Mouse (Mus musculus): ENCODE data around the gene Vps13a. TPM values are rescaled to one million over a fixed set of nuclear protein-coding genes. Genes with fewer than 3 reads are reported as not detected.

Gene Vps13a
- total RNA-seq, 2 experiments from 2014 or later, result 51.8 to 67.2 TPM

- peak; percentile 54 for ATAC-seq (replicated peaks; ENCODE audit: poor library complexity)
Observed at GRCm38 (mm10) chr19:16767407-16767806, 13.3 kb downstream of the Vps13a start.

- peak; percentile 91 for ATAC-seq (replicated peaks; ENCODE audit: poor library complexity)
Observed at GRCm38 (mm10) chr19:16757439-16757838, 23.3 kb downstream of the Vps13a start.

DNA sequence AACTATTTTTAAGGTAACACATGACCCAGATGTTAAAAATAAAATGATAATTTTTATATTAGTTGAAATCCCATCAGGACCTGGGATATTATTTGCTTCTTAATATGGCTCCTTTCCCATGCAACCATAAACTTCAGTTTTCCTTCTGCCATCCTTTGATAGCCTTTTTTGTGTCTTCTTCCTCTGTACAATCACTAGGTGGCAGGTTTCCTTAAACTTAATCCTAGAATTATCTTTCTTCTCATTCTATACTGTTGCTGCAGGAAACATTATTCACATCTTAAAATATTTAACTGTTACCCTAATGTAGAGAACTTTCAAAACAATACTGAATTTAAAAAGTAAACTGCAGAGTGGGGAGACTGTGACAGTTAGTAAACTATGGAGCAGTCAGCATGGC, 24.9 kb downstream of the Vps13a start:
- no peak for ATAC-seq (replicated peaks; ENCODE audit: poor library complexity)

DNA sequence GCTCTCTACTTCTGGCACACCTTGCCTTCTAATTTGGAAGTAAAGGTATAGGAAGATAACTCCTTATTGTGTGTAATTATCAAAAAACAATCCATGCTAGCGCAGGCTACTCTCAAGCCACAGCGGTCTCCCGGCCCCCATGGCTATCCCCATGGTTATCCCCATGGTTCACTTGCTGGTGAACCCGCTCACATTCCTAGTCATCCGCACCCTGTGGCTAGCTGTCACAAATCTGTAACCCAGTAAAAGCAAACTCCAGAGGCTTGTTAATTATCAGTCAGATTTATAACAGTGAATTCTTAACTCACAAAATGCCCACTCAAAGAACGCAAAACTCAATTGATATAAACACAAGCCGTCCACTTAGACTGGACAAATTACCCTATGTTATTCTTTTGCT, 25.5 kb downstream of the Vps13a start:
- ATAC-seq (replicated peaks; ENCODE audit: poor library complexity), result no peak

GRCm38 (mm10) chr19:16753151-16753550, 27.6 kb downstream of the Vps13a start:
- ATAC-seq (replicated peaks; ENCODE audit: poor library complexity), result no peak

- 0 out of 2 replicates have a peak, but pooled peaks have one; percentile 52 for ATAC-seq (replicated peaks; ENCODE audit: poor library complexity)
Observed at GRCm38 (mm10) chr19:16736854-16737253, 43.9 kb downstream of the Vps13a start.

DNA sequence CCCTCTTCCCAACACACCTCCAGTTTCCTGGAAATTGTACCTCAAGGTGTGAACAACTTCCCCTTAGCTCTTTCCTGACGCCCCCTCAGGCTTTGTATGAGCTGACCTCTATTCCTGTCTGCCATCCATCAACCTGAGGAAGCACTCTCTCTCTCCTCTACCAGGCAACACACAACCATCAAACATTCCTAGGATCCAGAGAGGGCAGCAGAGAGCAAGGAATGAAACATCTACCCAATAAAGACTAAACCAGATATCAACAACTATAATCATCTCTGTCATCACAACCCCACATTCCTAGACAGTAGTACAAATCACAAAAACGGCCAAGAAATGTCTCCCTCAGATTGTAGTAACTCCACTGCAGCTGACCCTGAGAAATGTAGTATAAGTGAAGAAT, 52.0 kb downstream of the Vps13a start:
- ATAC-seq (replicated peaks; ENCODE audit: poor library complexity), result 0 out of 2 replicates have a peak, but pooled peaks have one; percentile 39

DNA sequence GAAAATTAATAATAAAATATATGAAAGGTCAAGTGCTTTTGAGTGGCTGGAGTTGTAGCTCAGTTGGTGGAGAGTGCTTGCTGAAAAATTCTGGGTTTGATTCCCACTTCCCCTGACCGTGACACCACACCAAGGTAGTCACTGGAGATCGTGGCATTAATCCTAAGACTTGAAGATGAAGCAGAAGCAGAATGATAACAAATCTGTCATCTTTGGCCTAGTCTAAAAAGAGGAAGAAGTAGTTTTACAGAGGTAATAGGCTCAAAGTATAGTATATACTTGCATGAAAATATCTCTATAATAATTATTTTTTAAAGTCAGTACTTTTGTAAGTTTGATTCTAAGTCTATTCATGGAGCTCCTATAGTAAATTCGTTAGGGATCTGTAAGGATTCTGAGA, 65.5 kb downstream of the Vps13a start:
- no peak for ATAC-seq (replicated peaks; ENCODE audit: poor library complexity)

DNA sequence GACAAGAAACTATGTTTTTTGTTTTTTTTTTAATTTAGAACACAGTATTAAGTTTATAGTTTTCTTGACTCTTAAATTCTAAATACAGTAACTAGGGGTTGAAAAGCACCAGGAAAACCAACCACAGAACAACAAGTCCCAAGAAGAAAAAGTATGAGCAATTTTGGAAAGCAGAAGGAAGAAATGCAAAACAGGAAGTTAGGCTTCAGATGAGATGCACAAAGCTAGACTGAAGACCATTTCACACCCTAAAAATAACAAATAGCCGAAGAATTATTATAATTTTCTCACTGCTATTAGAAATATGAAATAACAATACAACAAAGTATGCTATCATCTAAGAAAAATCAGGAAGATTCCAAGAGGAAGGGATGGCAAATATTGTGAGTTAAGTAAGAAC, 78.9 kb downstream of the Vps13a start:
- no peak for ATAC-seq (replicated peaks; ENCODE audit: poor library complexity)

- ATAC-seq (replicated peaks; ENCODE audit: poor library complexity), result no peak
Observed at GRCm38 (mm10) chr19:16684922-16685321, 95.8 kb downstream of the Vps13a start.

DNA sequence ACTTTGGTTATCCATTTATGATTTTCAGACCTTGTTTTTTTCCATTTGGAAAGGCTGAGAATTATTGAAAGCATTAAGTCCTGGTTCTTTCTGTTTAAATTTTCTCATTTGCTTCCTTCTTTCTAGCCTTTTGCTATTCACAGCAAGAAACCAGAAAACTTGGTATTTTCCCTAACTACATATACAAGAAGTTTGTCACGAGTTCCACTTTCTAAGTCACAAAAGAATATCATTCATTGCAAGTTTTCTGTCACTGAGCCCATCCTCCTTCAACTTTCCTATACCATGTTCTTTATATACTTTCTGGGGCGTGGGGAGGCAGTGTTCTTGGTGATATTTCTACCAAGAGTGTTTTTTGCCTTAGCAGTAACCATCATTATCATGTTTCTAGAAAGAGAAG, 96.5 kb downstream of the Vps13a start:
- ATAC-seq (replicated peaks; ENCODE audit: poor library complexity), result no peak

DNA sequence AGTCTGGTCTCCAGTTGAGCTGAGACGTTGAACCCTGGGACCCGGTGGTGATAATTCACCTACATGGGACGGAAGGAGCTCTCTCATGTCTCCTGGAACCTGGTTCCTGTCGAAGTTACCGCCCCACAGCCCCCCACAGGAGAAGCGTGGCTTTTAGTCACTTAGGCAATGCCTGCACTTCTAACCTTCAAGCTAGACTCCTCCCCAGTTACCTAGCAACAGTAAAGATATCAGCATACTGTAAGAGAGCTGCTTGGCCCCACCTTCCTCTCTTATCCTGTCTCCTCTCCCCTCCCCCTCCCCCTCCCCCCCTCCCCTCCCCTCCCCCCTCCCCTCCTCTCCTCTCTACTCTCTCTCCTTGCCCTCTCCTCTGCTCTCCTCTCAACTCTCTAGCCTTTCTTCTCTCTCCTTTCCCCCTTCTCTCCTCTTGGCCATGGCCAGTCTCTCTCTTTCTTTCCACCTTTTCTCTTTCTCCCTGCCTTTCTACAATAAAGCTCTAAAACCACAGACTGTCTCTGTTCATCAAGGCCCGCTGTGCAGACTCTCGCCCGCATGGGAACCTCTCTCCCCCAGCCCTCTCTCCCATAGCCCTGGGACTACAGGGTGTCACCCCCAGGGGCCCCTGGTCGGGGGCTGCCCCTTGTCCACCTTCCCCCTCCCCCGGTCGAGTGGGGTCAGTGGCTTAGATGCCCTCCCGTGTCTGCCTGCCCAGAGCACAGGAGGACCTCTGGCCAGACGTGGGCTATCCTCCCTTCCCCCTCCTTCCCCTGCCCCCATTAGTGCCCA, 154.9 kb downstream of the Vps13a start:
- ATAC-seq (replicated peaks; ENCODE audit: poor library complexity), result peak; percentile 87

DNA sequence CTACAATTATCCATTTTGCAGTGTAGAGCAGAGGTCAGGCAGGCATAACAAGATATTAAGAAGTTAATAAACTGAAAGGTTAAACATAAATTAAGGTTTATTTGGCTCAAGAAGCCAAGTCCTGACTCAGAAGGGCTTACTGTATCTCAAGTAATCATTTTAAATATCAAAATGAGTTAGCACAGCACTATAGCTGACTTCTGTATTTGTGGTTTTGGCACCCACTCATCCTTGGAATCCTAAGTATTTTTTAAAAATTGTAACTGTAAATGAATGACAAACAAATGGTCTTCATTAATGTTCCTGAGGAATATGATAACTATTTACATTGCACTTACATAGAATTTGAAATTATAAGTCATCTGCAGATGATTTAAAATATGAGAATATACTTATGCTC, 155.7 kb downstream of the Vps13a start:
- ATAC-seq (replicated peaks; ENCODE audit: poor library complexity), result no peak

GRCm38 (mm10) chr19:16623154-16623553, 157.6 kb downstream of the Vps13a start:
- peak; percentile 44; the same call in 1 of the 2 replicates for ATAC-seq (replicated peaks; ENCODE audit: poor library complexity)

GRCm38 (mm10) chr19:16607634-16608033, 173.1 kb downstream of the Vps13a start:
- no peak for ATAC-seq (replicated peaks; ENCODE audit: poor library complexity)

GRCm38 (mm10) chr19:16602026-16602425, 178.7 kb downstream of the Vps13a start:
- no peak for ATAC-seq (replicated peaks; ENCODE audit: poor library complexity)

DNA sequence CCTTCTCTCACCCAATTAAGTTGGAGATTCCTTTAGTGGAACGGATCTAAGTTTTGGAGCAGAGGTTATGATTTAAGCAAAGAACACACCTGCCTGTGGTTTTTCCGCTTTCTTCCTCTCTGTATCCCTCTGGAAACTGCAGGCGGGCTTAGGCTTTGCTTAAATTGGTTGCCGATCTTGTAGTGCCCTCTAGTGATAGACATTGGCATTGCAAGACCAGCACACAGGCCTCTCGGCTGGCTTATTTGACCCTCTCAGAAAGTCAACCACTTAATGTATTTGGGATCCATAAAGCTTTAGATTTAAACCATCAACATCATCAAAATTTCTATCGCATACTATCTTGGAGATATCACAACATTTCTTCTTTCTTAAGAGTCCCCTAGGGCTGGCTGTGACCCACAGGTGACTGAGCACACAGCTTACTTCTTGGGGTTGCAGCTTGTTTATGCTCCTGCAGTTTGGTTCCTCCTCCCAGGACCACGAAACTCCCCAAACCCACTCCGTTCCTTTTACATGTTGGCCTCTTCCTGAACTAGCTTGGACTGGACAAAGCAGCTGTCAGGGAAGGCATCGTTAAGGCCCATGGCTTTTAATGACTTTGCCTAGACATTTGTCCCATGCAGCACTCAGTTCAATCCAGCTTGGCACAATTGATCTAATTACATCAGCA, 181.3 kb downstream of the Vps13a start:
- ATAC-seq (replicated peaks; ENCODE audit: poor library complexity), result peak; percentile 89

DNA sequence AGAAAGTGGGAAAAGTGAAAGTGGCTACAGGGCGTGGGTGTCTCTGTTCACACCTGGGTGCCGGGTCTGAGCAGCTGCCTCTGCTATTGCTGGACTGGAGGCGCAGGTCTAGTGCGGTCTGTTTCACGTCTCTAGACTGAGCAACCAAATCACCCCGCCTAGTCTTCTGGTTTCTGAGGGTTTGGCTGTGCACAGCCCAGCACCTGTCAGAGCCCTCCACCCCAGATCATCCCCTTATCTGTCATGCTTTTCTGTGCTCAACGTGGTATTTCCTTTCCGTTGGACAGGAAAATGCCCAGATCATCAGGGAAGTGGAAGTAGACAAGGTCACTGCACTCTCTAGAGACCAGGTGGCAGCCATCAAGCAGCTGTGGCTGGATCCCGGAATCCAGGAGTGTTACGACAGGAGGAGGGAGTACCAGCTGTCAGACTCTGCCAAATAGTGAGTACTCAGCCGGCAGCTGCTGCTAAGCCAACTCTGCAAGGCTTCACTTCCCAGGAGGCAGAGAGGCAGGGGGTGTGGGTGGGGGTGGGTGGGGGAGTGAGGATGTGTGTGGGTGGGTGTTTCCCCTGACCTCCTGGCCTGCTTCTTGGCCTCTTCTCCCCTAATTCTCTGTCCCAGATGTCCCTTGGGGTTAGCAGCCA, 182.0 kb downstream of the Vps13a start:
- ATAC-seq (replicated peaks; ENCODE audit: poor library complexity), result peak; percentile 17; the same call in 1 of the 2 replicates

- no peak for ATAC-seq (replicated peaks; ENCODE audit: poor library complexity)
Observed at GRCm38 (mm10) chr19:16597216-16597615, 183.5 kb downstream of the Vps13a start.

GRCm38 (mm10) chr19:16593975-16594317, 186.8 kb downstream of the Vps13a start:
- no peak for ATAC-seq (replicated peaks; ENCODE audit: poor library complexity)

DNA sequence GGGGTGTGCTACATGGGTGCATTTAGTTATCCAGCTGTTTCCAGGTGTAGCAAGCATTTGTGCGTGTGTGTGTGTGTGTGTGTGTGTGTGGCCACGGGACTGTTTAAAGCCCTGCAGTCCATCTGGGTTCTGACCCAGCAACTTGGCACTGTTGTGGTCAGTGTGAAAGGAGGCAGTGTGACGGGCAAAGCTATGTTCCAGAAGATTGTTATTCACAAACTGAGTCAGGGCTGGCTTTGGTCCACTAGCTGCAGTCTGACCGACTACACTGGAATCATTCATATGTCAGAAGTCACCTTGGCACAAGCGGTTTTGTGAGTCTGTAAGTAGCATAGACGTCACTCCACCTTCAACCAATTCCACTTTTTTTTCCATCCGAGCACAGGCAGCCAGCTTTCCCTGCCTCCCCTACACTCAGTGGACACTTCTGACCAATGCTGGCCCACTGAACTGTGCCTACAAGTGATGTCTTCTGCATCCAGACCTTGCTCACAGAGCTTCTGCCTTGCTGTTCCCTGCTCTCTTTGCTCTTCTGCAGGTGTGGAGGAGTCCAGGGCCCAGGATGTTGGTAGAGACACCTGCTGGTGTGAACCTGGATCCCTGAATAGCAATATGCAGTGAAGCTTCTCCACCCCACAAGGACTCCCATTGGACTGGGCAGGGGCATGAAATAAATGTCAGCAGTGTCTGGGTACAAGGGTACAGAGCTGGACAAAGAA, 187.3 kb downstream of the Vps13a start:
- ATAC-seq (replicated peaks; ENCODE audit: poor library complexity), result no peak

Measured in megakaryocyte progenitor cell, adult 5-6 weeks (primary cell).